Mouse (Mus musculus) heart, embryonic 14.5 days (tissue): ENCODE measurements around the gene Tmem171. TPM values are rescaled to one million over a fixed set of nuclear protein-coding genes. Genes with fewer than 3 reads are reported as not detected.
A peak's percentile ranks its signal among the peaks of the same experiment; 100 is the strongest.

ENCODE experiments used
- ATAC-seq: fragments of 200-750 bp; cut with Nextera tagmentation; 2 replicates; pipeline ENCODE4 v1.8.0; 2017; ENCODE audit warnings: low read depth, moderate TSS enrichment; ENCODE audit not compliant: insufficient number of reproducible peaks, insufficient read depth, low FRiP score
- H3K27ac ChIP-seq, 2 experiments: fragments of 200-500 bp in 1 of 2; fragments of 300-500 bp in 1 of 2; sonication (generic) in 1 of 2; replicated peaks in 1 of 2; 2 replicates each; pipeline ENCODE4 v1.5.1; 2012 to 2014; ENCODE audit warnings: low read depth in 2 of 2, low read length in 2 of 2, control low read depth in 1 of 2, mild to moderate bottlenecking in 1 of 2, mixed read lengths in 1 of 2; ENCODE audit not compliant: control insufficient read depth in 1 of 2, insufficient read depth in 1 of 2
- H3K27me3 ChIP-seq: fragments of 300-500 bp; sonication (generic); 2 replicates; pipeline ENCODE4 v1.6.1; 2014; ENCODE audit warnings: mild to moderate bottlenecking, low read length, control low read depth; ENCODE audit not compliant: control insufficient read depth, insufficient read depth
- H3K36me3 ChIP-seq: fragments of 300-500 bp; sonication (generic); 2 replicates; pipeline ENCODE4 v1.6.1; 2014; ENCODE audit warnings: mild to moderate bottlenecking, control low read depth, low read length, mixed read lengths; ENCODE audit not compliant: control insufficient read depth, insufficient read depth
- H3K4me1 ChIP-seq, 2 experiments: fragments of 200-500 bp in 1 of 2; fragments of 300-500 bp in 1 of 2; sonication (generic) in 1 of 2; 2 replicates each; pipeline ENCODE4 v1.6.1; 2012 to 2014; ENCODE audit warnings: low read length in 2 of 2, control low read depth in 1 of 2, mixed read lengths in 1 of 2; ENCODE audit not compliant: control insufficient read depth in 2 of 2, insufficient read depth in 2 of 2
- H3K4me2 ChIP-seq: fragments of 300-500 bp; sonication (generic); 2 replicates; pipeline ENCODE4 v1.6.1; 2014; ENCODE audit warnings: mild to moderate bottlenecking, low read length
- H3K4me3 ChIP-seq, 2 experiments: fragments of 200-500 bp in 1 of 2; fragments of 300-500 bp in 1 of 2; sonication (generic) in 1 of 2; 2 replicates each; pipeline ENCODE4 v1.5.1; 2012 to 2014; ENCODE audit warnings: low read length in 2 of 2, mild to moderate bottlenecking in 2 of 2, control low read depth in 1 of 2, low read depth in 1 of 2, moderate library complexity in 1 of 2; ENCODE audit not compliant: control insufficient read depth in 1 of 2, insufficient read depth in 1 of 2
- H3K9ac ChIP-seq: fragments of 300-500 bp; sonication (generic); 2 replicates; pipeline ENCODE4 v1.6.1; 2014; ENCODE audit warnings: mild to moderate bottlenecking, low read length
- H3K9me3 ChIP-seq: fragments of 300-500 bp; sonication (generic); 2 replicates; pipeline ENCODE4 v1.6.1; 2016; ENCODE audit warnings: low read length, control low read depth; ENCODE audit not compliant: control insufficient read depth
- whole genome bisulfite sequencing: fragments of 180-500 bp; shearing (Covaris S2); extraction: QIAGEN DNeasy Blood & Tissue Kit; methylation state at CpG from one replicate; pipeline ENCODE4 v1.1.7; 2014; 5-methylcytosine and 5-hydroxymethylcytosine counted together
- polyA plus RNA-seq: library from polyadenylated mRNA; unstranded; fragments of >200 nt; fragmentation: Nextera tagmentation; extraction: Ambion mirVana; gene quantifications from 2 replicates; pipeline ENCODE4 v1.2.1, GENCODE M21; 2014

Tmem171 gene
- polyA plus RNA-seq = 1.4 and 2.1 TPM in 2 replicates

DNA sequence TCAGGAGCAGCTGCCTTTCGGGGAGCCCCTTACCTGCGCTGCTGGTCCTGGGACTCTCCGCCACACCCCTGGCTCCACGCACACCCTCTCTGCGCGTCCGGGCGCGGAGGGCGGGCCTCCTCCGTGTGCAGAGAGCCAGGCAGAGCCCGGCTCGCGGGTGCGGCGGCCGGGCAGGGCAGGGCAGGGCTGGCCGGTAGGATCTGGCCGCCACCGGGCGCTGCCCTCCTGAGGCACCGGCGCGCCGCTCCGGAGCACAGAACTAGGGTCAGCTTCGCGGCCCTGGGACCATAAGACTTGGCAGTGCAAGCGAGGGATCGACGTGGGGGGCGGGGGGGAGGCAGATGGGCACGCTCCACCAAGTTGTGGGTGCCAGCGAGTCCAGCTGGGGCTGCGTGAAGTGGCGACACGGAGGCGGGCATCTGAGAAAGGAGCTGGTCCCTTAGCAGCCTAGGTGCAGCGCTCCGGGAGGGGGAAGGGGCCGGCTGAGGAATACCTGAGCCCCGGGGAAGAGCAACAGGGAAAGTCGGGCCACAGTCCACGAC lies at the start of gene Tmem171:
Gene Tmem171, minus strand, starts transcription at position 62 of the 542 bp plus-strand sequence.
- WGBS = 3% methylated on average over 43 of the region's 44 CpGs
- Histone ChIP-seq H3K4me3 (peak within 1 kb of the TSS; percentile 49 to 50), H3K4me2 (peak within 1 kb of the TSS; percentile 89), H3K4me1 (peaks cover 27 to 30% of the 10 kb centered on the region in 2 experiments), H3K27me3 (peaks cover 11% of the 10 kb centered on the region), H3K9ac (peak within 1 kb of the TSS; percentile 73), H3K9me3 (no peaks in the 10 kb centered on the region), H3K27ac (peak within 1 kb of the TSS in 1 of 2 experiments; percentile 10; a peak in 1 of 4 replicates), H3K36me3 (no peaks in the 10 kb centered on the region)
- ATAC-seq = no peak

DNA sequence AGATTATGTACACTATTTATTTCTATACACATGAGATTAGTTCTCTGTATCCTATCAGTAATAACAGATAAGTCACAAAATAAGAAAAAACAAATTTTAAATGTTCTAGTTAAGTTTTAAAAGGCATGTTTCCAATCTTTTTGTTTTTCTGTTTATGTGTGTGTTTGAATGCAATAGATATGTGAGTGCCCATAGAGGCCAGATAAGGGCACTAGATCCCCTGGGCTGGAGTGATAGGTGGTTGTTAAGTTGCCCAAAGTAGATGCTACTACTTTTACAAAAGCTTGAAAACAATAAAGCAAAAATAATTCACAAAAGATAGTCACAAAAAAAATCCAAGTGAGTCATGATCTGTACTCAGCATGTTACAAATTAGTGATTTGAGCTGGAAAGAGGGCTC lies 49.2 kb upstream of the Tmem171 start:
- no peaks in the 10 kb centered on the region for H3K4me1 ChIP-seq
- no peak overlapping the region for H3K4me3 ChIP-seq
- ATAC-seq = no peak
- no peaks in the 10 kb centered on the region for H3K9me3 ChIP-seq
- no peaks in the 10 kb centered on the region for H3K27me3 ChIP-seq
- peaks cover 66% of the 10 kb centered on the region for H3K36me3 ChIP-seq
- H3K27ac ChIP-seq = no peak overlapping the region
- no peak overlapping the region for H3K9ac ChIP-seq
- H3K4me2 ChIP-seq = no peak overlapping the region

DNA sequence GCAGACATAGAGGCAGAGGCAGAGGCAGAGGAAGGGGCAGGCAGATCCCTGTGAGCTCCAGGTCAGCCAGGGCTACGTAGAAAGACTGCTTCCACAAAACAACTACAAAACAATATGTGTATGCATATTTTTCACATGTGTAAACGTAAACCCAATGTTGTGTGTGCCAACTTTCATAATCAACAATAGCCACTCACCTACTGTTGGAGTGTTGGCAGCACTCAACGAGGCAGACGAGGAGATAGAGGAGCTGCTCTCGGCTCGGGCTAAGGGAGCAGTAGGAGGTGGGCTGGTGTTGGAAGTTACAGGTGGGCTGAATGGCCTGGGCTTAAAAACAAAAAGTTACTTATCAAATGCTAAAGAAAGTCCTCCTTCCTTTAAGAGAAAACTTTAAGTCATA lies 48.6 kb upstream of the Tmem171 start:
- H3K4me2 ChIP-seq = no peak overlapping the region
- no peak overlapping the region for H3K9ac ChIP-seq
- ATAC-seq = no peak
- H3K4me3 ChIP-seq = no peak overlapping the region
- 65% methylated on average over 6 of the region's 6 CpGs for WGBS
- no peaks in the 10 kb centered on the region for H3K9me3 ChIP-seq
- peaks cover 68% of the 10 kb centered on the region for H3K36me3 ChIP-seq
- H3K27me3 ChIP-seq = no peaks in the 10 kb centered on the region
- H3K4me1 ChIP-seq = no peaks in the 10 kb centered on the region
- no peak overlapping the region for H3K27ac ChIP-seq

DNA sequence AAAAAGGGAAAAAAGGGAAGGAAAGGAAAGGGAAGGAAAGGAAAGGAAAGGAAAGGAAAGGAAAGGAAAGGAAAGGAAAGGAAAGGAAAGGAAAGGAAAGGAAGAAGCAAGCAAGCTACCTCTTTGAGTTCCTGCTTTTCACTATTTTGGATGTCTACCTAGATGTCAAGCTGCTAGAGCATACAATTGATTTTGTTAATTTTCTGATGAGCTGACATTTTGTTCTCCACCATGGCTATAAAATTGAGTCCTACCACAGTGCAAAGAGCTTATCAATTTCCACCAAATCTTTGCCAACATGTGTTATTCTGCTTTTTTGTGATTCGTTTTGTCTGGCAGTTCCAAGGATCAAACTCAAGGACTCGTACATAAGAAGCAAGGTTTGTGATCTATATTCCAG lies 43.6 kb upstream of the Tmem171 start:
- WGBS = 90% methylated on average over 2 of the region's 2 CpGs

DNA sequence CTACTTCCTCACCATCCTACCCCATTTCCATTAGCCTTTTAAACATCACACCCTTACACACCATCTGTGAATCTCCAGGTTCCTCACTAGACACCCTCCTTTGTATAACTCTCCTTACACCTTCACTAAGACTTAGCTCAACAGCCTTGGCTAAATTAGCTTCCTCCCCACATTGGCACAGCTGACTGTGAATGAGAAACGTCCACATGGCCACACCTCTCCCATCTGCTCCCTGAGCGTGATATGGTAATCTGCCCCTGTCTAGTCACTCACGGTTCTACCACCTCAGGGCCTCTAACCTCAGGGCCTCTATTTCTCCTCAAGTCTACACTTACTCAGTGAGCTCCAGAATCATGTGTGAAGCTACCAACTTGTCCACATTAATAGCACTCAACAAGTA lies 38.7 kb upstream of the Tmem171 start:
- 51% methylated on average over 3 of the region's 3 CpGs for WGBS
- H3K4me3 ChIP-seq = no peak overlapping the region
- H3K4me2 ChIP-seq = no peak overlapping the region
- H3K9ac ChIP-seq = no peak overlapping the region
- no peak for ATAC-seq
- H3K36me3 ChIP-seq = peaks cover 74% of the 10 kb centered on the region
- H3K27me3 ChIP-seq = no peaks in the 10 kb centered on the region
- no peak overlapping the region for H3K27ac ChIP-seq
- H3K9me3 ChIP-seq = no peaks in the 10 kb centered on the region
- no peaks in the 10 kb centered on the region for H3K4me1 ChIP-seq

More for the DNA sequence above, 43.6 kb upstream of the Tmem171 start:
- Histone ChIP-seq H3K4me2 (no peak overlapping the region), H3K9ac (no peak overlapping the region), H3K9me3 (no peaks in the 10 kb centered on the region), H3K36me3 (peaks cover 57% of the 10 kb centered on the region), H3K4me1 (no peaks in the 10 kb centered on the region), H3K27me3 (no peaks in the 10 kb centered on the region), H3K4me3 (no peak overlapping the region), H3K27ac (no peak overlapping the region)
- no peak for ATAC-seq

DNA sequence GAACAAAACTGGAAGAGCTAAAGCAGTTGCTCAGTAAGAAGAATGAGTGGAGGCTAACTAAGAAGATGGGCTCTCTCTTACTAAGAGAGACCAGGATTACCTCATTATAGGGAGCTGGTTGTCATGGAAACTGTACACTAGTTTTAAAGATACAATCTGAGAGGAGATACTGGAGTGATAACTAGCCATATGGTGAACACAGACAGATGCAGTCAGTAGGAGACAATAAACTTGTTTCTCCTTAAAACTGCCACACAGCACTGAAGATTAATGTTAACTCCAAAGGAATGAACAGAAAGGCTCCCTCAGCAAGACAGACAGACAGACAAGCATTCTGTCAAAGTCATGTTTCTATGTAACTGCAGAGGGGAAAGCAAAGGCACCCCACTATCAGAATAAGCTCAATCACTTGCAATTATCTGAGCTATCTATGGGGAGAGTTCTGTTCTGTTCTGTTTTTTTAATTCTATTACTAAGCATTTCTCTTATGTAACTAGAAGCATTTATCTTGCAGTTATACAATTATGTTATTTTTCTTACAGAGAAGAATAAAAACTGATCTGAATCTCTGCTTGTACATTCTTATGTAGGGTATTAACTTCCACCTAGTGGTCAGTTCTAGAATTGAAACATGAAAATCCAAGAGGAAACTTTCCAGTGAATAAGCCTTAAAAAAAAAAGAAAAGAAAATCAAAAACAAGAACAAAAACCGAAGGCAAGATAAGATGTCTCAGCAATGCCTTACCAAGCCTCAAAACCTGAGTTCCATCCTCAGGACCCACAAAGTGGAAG lies 34.8 kb upstream of the Tmem171 start:
- no peak overlapping the region for H3K4me3 ChIP-seq
- 43% methylated on average over 1 of the region's 1 CpGs for WGBS
- H3K27me3 ChIP-seq = no peaks in the 10 kb centered on the region
- no peak overlapping the region for H3K4me2 ChIP-seq
- H3K36me3 ChIP-seq = peaks cover 88% of the 10 kb centered on the region
- H3K27ac ChIP-seq = no peak overlapping the region
- H3K9me3 ChIP-seq = no peaks in the 10 kb centered on the region
- H3K4me1 ChIP-seq = no peaks in the 10 kb centered on the region
- no peak overlapping the region for H3K9ac ChIP-seq
- ATAC-seq = no peak

DNA sequence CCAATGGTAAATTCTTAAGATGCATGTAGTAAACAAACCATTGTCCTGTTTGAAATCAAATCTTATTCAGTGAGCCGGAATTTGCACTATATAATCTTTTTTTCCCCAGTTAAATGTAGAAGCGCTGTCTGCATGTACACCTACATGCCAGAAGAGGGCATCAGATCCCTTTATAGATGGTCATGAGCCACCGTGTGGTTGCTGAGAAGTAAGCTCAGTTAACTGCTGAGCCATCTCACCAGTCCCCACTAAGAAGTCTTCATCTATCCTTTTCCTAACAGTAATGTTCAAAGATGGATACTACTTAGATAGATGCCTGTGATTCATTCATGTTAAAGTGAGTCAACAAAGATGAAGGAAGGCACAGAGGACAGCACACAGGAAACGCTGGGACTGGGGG lies 31.9 kb upstream of the Tmem171 start:
- Histone ChIP-seq H3K27ac (no peak overlapping the region), H3K36me3 (peaks cover 74% of the 10 kb centered on the region), H3K9ac (no peak overlapping the region), H3K4me2 (no peak overlapping the region), H3K4me3 (no peak overlapping the region), H3K4me1 (no peaks in the 10 kb centered on the region), H3K27me3 (no peaks in the 10 kb centered on the region), H3K9me3 (no peaks in the 10 kb centered on the region)
- ATAC-seq = no peak
- WGBS = 55% methylated on average over 4 of the region's 4 CpGs
